Mouse (Mus musculus) right cerebral cortex, postnatal 14 days (tissue): Measurements from ENCODE around the gene Tbc1d8.

ENCODE experiments used
- DNase-seq: peaks from one replicate; pipeline ENCODE4 v3.0.0; 2022

Gene Tbc1d8

GRCm38 (mm10) chr1:39478057-39478895 is at the start of gene Tbc1d8:
Gene Tbc1d8 (minus strand): TSS chr1:39478755.
- DNase-seq: peak; percentile 85

GRCm38 (mm10) chr1:39528319-39528718 is 49.8 kb upstream of the Tbc1d8 start:
- no peak for DNase-seq

GRCm38 (mm10) chr1:39527432-39527831 is 48.9 kb upstream of the Tbc1d8 start:
- peak; percentile 83 for DNase-seq

- no peak for DNase-seq
Measured at GRCm38 (mm10) chr1:39526371-39527167, 48.0 kb upstream of the Tbc1d8 start.

- no peak for DNase-seq
Measured at GRCm38 (mm10) chr1:39525763-39526162, 47.2 kb upstream of the Tbc1d8 start.

GRCm38 (mm10) chr1:39522519-39522918 is 44.0 kb upstream of the Tbc1d8 start:
- DNase-seq: no peak

GRCm38 (mm10) chr1:39521326-39521725 is 42.8 kb upstream of the Tbc1d8 start:
- no peak for DNase-seq

GRCm38 (mm10) chr1:39515303-39515991 is 36.9 kb upstream of the Tbc1d8 start:
- DNase-seq: no peak

GRCm38 (mm10) chr1:39512183-39512582 is 33.6 kb upstream of the Tbc1d8 start:
- DNase-seq: no peak

- DNase-seq: no peak
Measured at GRCm38 (mm10) chr1:39511775-39512174, 33.2 kb upstream of the Tbc1d8 start.

GRCm38 (mm10) chr1:39505600-39505999 is 27.0 kb upstream of the Tbc1d8 start:
- no peak for DNase-seq

- DNase-seq: no peak
Measured at GRCm38 (mm10) chr1:39504261-39504660, 25.7 kb upstream of the Tbc1d8 start.

- peak; percentile 24 for DNase-seq
Measured at GRCm38 (mm10) chr1:39502817-39503633, 24.5 kb upstream of the Tbc1d8 start.

GRCm38 (mm10) chr1:39499485-39499941 is 21.0 kb upstream of the Tbc1d8 start:
- DNase-seq: no peak

- DNase-seq: no peak
Measured at GRCm38 (mm10) chr1:39497748-39498147, 19.2 kb upstream of the Tbc1d8 start.

- no peak for DNase-seq
Measured at GRCm38 (mm10) chr1:39496995-39497394, 18.4 kb upstream of the Tbc1d8 start.

- no peak for DNase-seq
Measured at GRCm38 (mm10) chr1:39493664-39494063, 15.1 kb upstream of the Tbc1d8 start.

- no peak for DNase-seq
Measured at GRCm38 (mm10) chr1:39493165-39493564, 14.6 kb upstream of the Tbc1d8 start.

- no peak for DNase-seq
Measured at GRCm38 (mm10) chr1:39487370-39487769, 8.8 kb upstream of the Tbc1d8 start.

GRCm38 (mm10) chr1:39482115-39482815 is 3.7 kb upstream of the Tbc1d8 start:
- no peak for DNase-seq

GRCm38 (mm10) chr1:39479254-39479653 is 699 bp upstream of the Tbc1d8 start:
- no peak for DNase-seq

- no peak for DNase-seq
Measured at GRCm38 (mm10) chr1:39478896-39479200, 293 bp upstream of the Tbc1d8 start.
